Mouse (Mus musculus): ENCODE data around the gene Rrp36. TPM values are rescaled to one million over a fixed set of nuclear protein-coding genes. Genes with fewer than 3 reads are reported as not detected.

The Rrp36 gene
- polyA plus RNA-seq, 1 experiment, result 12.5 TPM

DNA sequence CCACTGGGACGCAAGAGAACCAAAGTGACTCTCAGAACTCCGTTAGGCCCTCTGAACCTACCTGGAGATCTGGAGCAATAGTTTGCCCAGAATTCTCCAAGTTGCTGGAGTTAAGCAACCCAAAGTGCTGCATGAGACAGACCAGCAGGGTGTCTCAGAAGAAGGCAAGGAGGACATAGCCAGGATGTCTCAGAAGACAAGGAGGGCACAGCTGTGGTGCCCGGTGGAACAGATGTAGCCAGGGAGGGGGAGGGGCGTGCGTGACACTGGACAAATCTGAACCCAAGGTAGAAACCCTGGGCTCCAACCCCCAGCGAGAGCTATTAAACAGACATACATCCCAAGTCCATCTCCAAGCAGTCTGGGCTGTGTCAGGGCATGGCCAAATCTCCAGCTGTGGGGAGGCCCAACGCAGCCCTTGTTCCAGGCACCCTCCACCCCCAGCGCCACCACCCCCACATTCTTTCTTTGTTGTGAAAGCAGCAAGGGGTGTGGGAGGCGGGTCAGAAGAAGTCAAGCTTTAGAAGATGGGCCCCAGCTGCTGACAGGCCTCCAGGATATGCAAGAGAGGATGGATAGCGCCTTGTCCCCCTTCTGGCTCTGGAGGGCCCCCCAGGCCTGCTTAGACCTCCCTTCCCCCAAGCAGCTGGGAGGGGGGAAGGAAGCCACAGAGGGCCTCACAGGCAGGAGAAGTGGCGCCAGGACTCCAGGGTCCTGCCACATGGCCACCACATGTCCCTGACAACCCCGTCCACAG, 44.3 kb downstream of the Rrp36 start:
- Histone ChIP-seq H3K27me3 (ENCODE audit: control insufficient read depth, insufficient read depth, low read length) (no peaks in the 10 kb centered on the region), H3K4me1 (ENCODE audit: control insufficient read depth, insufficient read depth, low read length) (peaks cover 14% of the 10 kb centered on the region), H3K36me3 (ENCODE audit: control insufficient read depth, insufficient read depth, low read length) (no peaks in the 10 kb centered on the region), H3K4me3 (ENCODE audit: control insufficient read depth, low read depth, low read length) (peak overlapping the region; percentile 42), H3K27ac (ENCODE audit: control insufficient read depth, insufficient read depth, low read depth, low read length) (peak overlapping the region; percentile 39; the same call in 1 of the 2 replicates)
- TF ChIP-seq CTCF (IDR thresholded peaks at IDR 0.05; ENCODE audit: control insufficient read depth, insufficient read depth, insufficient replicate concordance, low read depth, low read length) (no peak), POLR2A (IDR thresholded peaks at IDR 0.05; ENCODE audit: control insufficient read depth, low read depth, low read length) (no peak)

GRCm38 (mm10) chr17:46628791-46629684, 45.1 kb downstream of the Rrp36 start, which contains the start of gene Ptk7:
Gene Ptk7, minus strand, starts transcription at chr17:46629504.
- H3K4me3 ChIP-seq (ENCODE audit: control insufficient read depth, low read depth, low read length), result peak within 1 kb of the TSS; percentile 73
- no peaks in the 10 kb centered on the region for H3K27me3 ChIP-seq (ENCODE audit: control insufficient read depth, insufficient read depth, low read length)
- peak within 1 kb of the TSS; percentile 39; the same call in 1 of the 2 replicates for H3K27ac ChIP-seq (ENCODE audit: control insufficient read depth, insufficient read depth, low read depth, low read length)
- H3K4me1 ChIP-seq (ENCODE audit: control insufficient read depth, insufficient read depth, low read length), result peaks cover 14% of the 10 kb centered on the region
- H3K36me3 ChIP-seq (ENCODE audit: control insufficient read depth, insufficient read depth, low read length), result no peaks in the 10 kb centered on the region
- TF ChIP-seq POLR2A (IDR thresholded peaks at IDR 0.05; ENCODE audit: control insufficient read depth, low read depth, low read length), result no peak
- no peak for TF ChIP-seq CTCF (IDR thresholded peaks at IDR 0.05; ENCODE audit: control insufficient read depth, insufficient read depth, insufficient replicate concordance, low read depth, low read length)

- no peak overlapping the region for H3K27ac ChIP-seq (ENCODE audit: control insufficient read depth, insufficient read depth, low read depth, low read length)
- peak overlapping the region; percentile 73 for H3K4me3 ChIP-seq (ENCODE audit: control insufficient read depth, low read depth, low read length)
- H3K4me1 ChIP-seq (ENCODE audit: control insufficient read depth, insufficient read depth, low read length), result peaks cover 14% of the 10 kb centered on the region
- no peaks in the 10 kb centered on the region for H3K36me3 ChIP-seq (ENCODE audit: control insufficient read depth, insufficient read depth, low read length)
- no peak for TF ChIP-seq CTCF (IDR thresholded peaks at IDR 0.05; ENCODE audit: control insufficient read depth, insufficient read depth, insufficient replicate concordance, low read depth, low read length)
- no peak for TF ChIP-seq POLR2A (IDR thresholded peaks at IDR 0.05; ENCODE audit: control insufficient read depth, low read depth, low read length)
- H3K27me3 ChIP-seq (ENCODE audit: control insufficient read depth, insufficient read depth, low read length), result no peaks in the 10 kb centered on the region
Measured at GRCm38 (mm10) chr17:46628471-46628790, 45.7 kb downstream of the Rrp36 start.

DNA sequence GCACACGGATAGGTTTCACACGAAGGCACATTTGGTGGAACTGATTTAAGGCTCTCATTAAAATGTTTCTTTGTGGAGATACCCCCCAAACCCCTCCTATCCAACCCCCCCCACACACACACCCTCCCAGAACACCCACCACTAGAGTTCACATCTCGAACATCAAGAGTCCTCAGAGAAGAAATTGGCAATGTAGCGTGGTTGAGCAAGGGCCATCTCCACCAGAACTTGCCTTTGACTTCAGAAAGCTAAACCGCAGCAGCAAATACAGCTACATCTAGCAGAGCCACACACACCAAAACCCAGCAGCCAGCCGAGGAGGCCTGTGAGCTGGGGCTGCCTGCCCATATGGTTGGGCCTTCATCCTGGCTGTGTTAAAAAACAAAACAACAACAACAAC, 46.7 kb downstream of the Rrp36 start:
- no peak overlapping the region for H3K4me3 ChIP-seq (ENCODE audit: control insufficient read depth, low read depth, low read length)
- H3K36me3 ChIP-seq (ENCODE audit: control insufficient read depth, insufficient read depth, low read length), result no peaks in the 10 kb centered on the region
- H3K27me3 ChIP-seq (ENCODE audit: control insufficient read depth, insufficient read depth, low read length), result no peaks in the 10 kb centered on the region
- H3K4me1 ChIP-seq (ENCODE audit: control insufficient read depth, insufficient read depth, low read length), result peaks cover 14% of the 10 kb centered on the region
- TF ChIP-seq CTCF (IDR thresholded peaks at IDR 0.05; ENCODE audit: control insufficient read depth, insufficient read depth, insufficient replicate concordance, low read depth, low read length) (no peak), POLR2A (IDR thresholded peaks at IDR 0.05; ENCODE audit: control insufficient read depth, low read depth, low read length) (no peak)
- no peak overlapping the region for H3K27ac ChIP-seq (ENCODE audit: control insufficient read depth, insufficient read depth, low read depth, low read length)

DNA sequence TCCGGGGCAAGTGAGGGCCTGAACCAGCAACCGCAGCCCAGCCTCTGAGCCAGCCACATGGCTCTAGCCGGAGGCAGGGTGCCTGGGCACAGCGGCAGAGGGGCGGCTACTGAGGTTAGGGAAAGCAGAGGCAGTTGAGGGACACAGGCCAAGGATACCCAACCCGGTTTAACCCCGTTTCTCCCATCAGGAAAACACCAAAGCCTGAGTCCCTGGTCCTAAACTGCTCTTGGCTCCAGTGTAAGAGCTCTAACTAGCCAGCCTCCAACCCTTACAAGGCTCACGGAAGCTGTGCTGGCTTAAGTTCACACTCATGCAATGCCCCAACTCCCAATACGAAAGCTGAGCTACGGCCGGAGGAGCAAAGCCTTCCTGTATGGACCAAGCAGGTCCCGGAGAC, 49.6 kb downstream of the Rrp36 start:
- no peaks in the 10 kb centered on the region for H3K27me3 ChIP-seq (ENCODE audit: control insufficient read depth, insufficient read depth, low read length)
- no peak for TF ChIP-seq POLR2A (IDR thresholded peaks at IDR 0.05; ENCODE audit: control insufficient read depth, low read depth, low read length)
- TF ChIP-seq CTCF (IDR thresholded peaks at IDR 0.05; ENCODE audit: control insufficient read depth, insufficient read depth, insufficient replicate concordance, low read depth, low read length), result no peak
- no peak overlapping the region for H3K4me3 ChIP-seq (ENCODE audit: control insufficient read depth, low read depth, low read length)
- peaks cover 7% of the 10 kb centered on the region for H3K4me1 ChIP-seq (ENCODE audit: control insufficient read depth, insufficient read depth, low read length)
- no peak overlapping the region for H3K27ac ChIP-seq (ENCODE audit: control insufficient read depth, insufficient read depth, low read depth, low read length)
- H3K36me3 ChIP-seq (ENCODE audit: control insufficient read depth, insufficient read depth, low read length), result no peaks in the 10 kb centered on the region

GRCm38 (mm10) chr17:46623819-46624557, 50.2 kb downstream of the Rrp36 start:
- Histone ChIP-seq H3K4me1 (ENCODE audit: control insufficient read depth, insufficient read depth, low read length) (peaks cover 6% of the 10 kb centered on the region), H3K27me3 (ENCODE audit: control insufficient read depth, insufficient read depth, low read length) (no peaks in the 10 kb centered on the region), H3K36me3 (ENCODE audit: control insufficient read depth, insufficient read depth, low read length) (no peaks in the 10 kb centered on the region), H3K27ac (ENCODE audit: control insufficient read depth, insufficient read depth, low read depth, low read length) (no peak overlapping the region), H3K4me3 (ENCODE audit: control insufficient read depth, low read depth, low read length) (no peak overlapping the region)
- TF ChIP-seq CTCF (IDR thresholded peaks at IDR 0.05; ENCODE audit: control insufficient read depth, insufficient read depth, insufficient replicate concordance, low read depth, low read length), result no peak
- no peak for TF ChIP-seq POLR2A (IDR thresholded peaks at IDR 0.05; ENCODE audit: control insufficient read depth, low read depth, low read length)

Measured in testis, adult 2 months (tissue).